In the genomic region with DNA sequence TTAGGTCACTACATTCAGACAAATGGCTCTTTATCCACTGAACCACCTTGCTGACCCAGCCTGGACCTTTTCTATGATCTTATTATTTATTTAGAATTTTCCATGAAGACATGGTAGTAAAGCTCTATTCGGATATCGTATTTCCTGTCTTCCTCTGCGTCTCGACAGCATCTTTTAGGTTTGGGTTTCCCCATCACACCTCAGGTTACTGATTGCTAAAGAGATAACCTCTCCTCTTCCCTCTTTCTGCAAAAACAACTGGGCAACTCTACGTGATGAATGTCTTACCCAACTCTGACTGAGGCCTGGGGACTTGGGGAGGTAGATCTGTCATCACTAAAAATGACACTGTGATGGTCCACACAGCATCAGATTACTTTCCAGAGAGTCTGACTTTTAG, we compare ENCODE assay signal across 28 mouse cellular contexts.
DNase-seq lines count a peak whose midpoint lies in the region; ATAC-seq and TF ChIP-seq lines count a peak whose summit lies in the region.
"Had no signal": no experiment of that assay in that cellular context is flagged by ENCODE, and none has a peak within 500 bp of the region (broad histone marks: within the 10 kb centered on the region; RNA-seq: fewer than 3 reads in every experiment).

No protein-coding gene starts in this region.

- H3K36me3 ChIP-seq in forebrain, embryonic 10.5 days (replicated peaks): no peaks in the 10 kb centered on the region
- no peaks in the 10 kb centered on the region for H3K36me3 ChIP-seq in forebrain, postnatal 0 days (ENCODE audit: insufficient read depth)
- no peaks in the 10 kb centered on the region for H3K36me3 ChIP-seq in forebrain, embryonic 13.5 days (ENCODE audit: poor library complexity, severe bottlenecking)
- no peaks in the 10 kb centered on the region for H3K36me3 ChIP-seq in hindbrain, postnatal 0 days (ENCODE audit: insufficient read depth, low read length)
- H3K36me3 ChIP-seq: hindbrain, embryonic 12.5 days; limb, embryonic 13.5 days; liver, embryonic 12.5 days; midbrain, embryonic 12.5 days had no signal

- no peak for TF ChIP-seq CTCF in forebrain, postnatal 0 days (IDR thresholded peaks at IDR 0.05; ENCODE audit: low read depth)
- TF ChIP-seq CTCF in hindbrain, postnatal 0 days (IDR thresholded peaks at IDR 0.05; ENCODE audit: low read depth): no peak

- DNase-seq in forebrain, embryonic 10.5 days (ENCODE audit: extremely low spot score, low spot score): no peak
- no peak for DNase-seq in forebrain, postnatal 0 days
- DNase-seq in CD4-positive, CD25-positive, alpha-beta regulatory T cell, adult 2 months (ENCODE audit: low read depth, low spot score): peak; percentile 59
- DNase-seq in naive thymus-derived CD4-positive, alpha-beta T cell, adult 2 months (ENCODE audit: low read depth): peak; percentile 38
- no peak for DNase-seq in retina, embryonic 14.5 days (ENCODE audit: low spot score)
- DNase-seq in hindbrain, postnatal 0 days (ENCODE audit: low spot score): no peak
- DNase-seq: adrenal gland, adult 8-10 months; cerebellum, adult 2 months; cerebellum, postnatal 14 days; gastrocnemius, adult 2 months; gastrocnemius, postnatal 36 days; heart, adult 18-20 months; heart, postnatal 36 days; kidney, adult 11 months; kidney, postnatal 25 days; liver, postnatal 0 days; lung, postnatal 4 days; right cerebral cortex, postnatal 14 days; thymus, postnatal 14 days had no signal

- peaks cover 3% of the 10 kb centered on the region; the same call in 1 of the 2 replicates for H3K9me3 ChIP-seq in forebrain, embryonic 10.5 days
- H3K9me3 ChIP-seq in forebrain, postnatal 0 days (ENCODE audit: low read length): no peaks in the 10 kb centered on the region
- no peaks in the 10 kb centered on the region for H3K9me3 ChIP-seq in forebrain, embryonic 13.5 days (replicated peaks)
- H3K9me3 ChIP-seq in hindbrain, postnatal 0 days (ENCODE audit: low read length): no peaks in the 10 kb centered on the region
- H3K9me3 ChIP-seq: hindbrain, embryonic 12.5 days; limb, embryonic 13.5 days; liver, embryonic 12.5 days; megakaryocyte, embryonic 14.5 days had no signal

- H3K4me3 ChIP-seq in forebrain, embryonic 10.5 days: no peak overlapping the region
- no peak overlapping the region for H3K4me3 ChIP-seq in forebrain, postnatal 0 days (ENCODE audit: low read depth, low read length)
- no peak overlapping the region for H3K4me3 ChIP-seq in forebrain, embryonic 13.5 days
- no peak overlapping the region for H3K4me3 ChIP-seq in hindbrain, postnatal 0 days (ENCODE audit: low read length)
- H3K4me3 ChIP-seq: gastrocnemius, adult 2 months; hindbrain, embryonic 12.5 days; layer of hippocampus, adult 2 months; limb, embryonic 13.5 days; liver, embryonic 12.5 days; megakaryocyte, embryonic 14.5 days; midbrain, embryonic 12.5 days had no signal

- H3K9ac ChIP-seq in forebrain, postnatal 0 days: no peak overlapping the region
- no peak overlapping the region for H3K9ac ChIP-seq in forebrain, embryonic 13.5 days
- no peak overlapping the region for H3K9ac ChIP-seq in hindbrain, postnatal 0 days (replicated peaks; ENCODE audit: low read length)
- H3K9ac ChIP-seq: hindbrain, embryonic 12.5 days; limb, embryonic 13.5 days; liver, embryonic 12.5 days; liver, postnatal 0 days; midbrain, embryonic 12.5 days had no signal

- H3K27me3 ChIP-seq in forebrain, embryonic 10.5 days (ENCODE audit: poor library complexity, severe bottlenecking): peaks cover 3% of the 10 kb centered on the region; the same call in 1 of the 2 replicates
- no peaks in the 10 kb centered on the region for H3K27me3 ChIP-seq in forebrain, postnatal 0 days (ENCODE audit: insufficient read depth, low read length)
- no peaks in the 10 kb centered on the region for H3K27me3 ChIP-seq in forebrain, embryonic 13.5 days
- no peaks in the 10 kb centered on the region for H3K27me3 ChIP-seq in hindbrain, postnatal 0 days (ENCODE audit: insufficient read depth, low read length)

- H3K4me2 ChIP-seq in forebrain, postnatal 0 days (ENCODE audit: low read depth): no peak overlapping the region
- H3K4me2 ChIP-seq in forebrain, embryonic 13.5 days: no peak overlapping the region
- H3K4me2 ChIP-seq in hindbrain, postnatal 0 days (ENCODE audit: low read depth, low read length): no peak overlapping the region
- H3K4me2 ChIP-seq: heart, embryonic 11.5 days; hindbrain, embryonic 12.5 days; limb, embryonic 13.5 days; liver, embryonic 12.5 days; midbrain, embryonic 12.5 days had no signal

- ATAC-seq in forebrain, postnatal 0 days: no peak
- no peak for ATAC-seq in forebrain, embryonic 13.5 days
- ATAC-seq in hindbrain, postnatal 0 days: no peak
- ATAC-seq: liver, embryonic 12.5 days; liver, postnatal 0 days; lung, postnatal 0 days had no signal

- whole genome bisulfite sequencing in forebrain, embryonic 10.5 days: 76% methylated on average over 5 of the region's 5 CpGs
- WGBS in forebrain, postnatal 0 days: 83% methylated on average over 5 of the region's 5 CpGs
- WGBS in forebrain, embryonic 13.5 days: 87% methylated on average over 5 of the region's 5 CpGs
- WGBS in hindbrain, postnatal 0 days: 85% methylated on average over 5 of the region's 5 CpGs

- H3K4me1 ChIP-seq in forebrain, embryonic 10.5 days: peaks cover 35% of the 10 kb centered on the region
- no peaks in the 10 kb centered on the region for H3K4me1 ChIP-seq in forebrain, postnatal 0 days (ENCODE audit: insufficient read depth)
- peaks cover 24% of the 10 kb centered on the region for H3K4me1 ChIP-seq in forebrain, embryonic 13.5 days
- no peaks in the 10 kb centered on the region for H3K4me1 ChIP-seq in hindbrain, postnatal 0 days (ENCODE audit: insufficient read depth, low read length)
- H3K4me1 ChIP-seq: liver, embryonic 12.5 days; megakaryocyte, embryonic 14.5 days had no signal

- peak overlapping the region; percentile 75 for H3K27ac ChIP-seq in forebrain, embryonic 10.5 days
- no peak overlapping the region for H3K27ac ChIP-seq in forebrain, postnatal 0 days (ENCODE audit: low read depth, low read length)
- peak overlapping the region; percentile 79 for H3K27ac ChIP-seq in forebrain, embryonic 13.5 days
- no peak overlapping the region for H3K27ac ChIP-seq in hindbrain, postnatal 0 days
- H3K27ac ChIP-seq: gastrocnemius, adult 2 months; hindbrain, embryonic 12.5 days; limb, embryonic 13.5 days; liver, embryonic 12.5 days had no signal

Comparison
In these comparisons a context has a peak if more than half of its experiments do, and no peak if none do; other contexts are left out.
1. H3K27ac ChIP-seq: peak in forebrain, embryonic 10.5 days (single experiment) and forebrain, embryonic 13.5 days (single experiment); none in forebrain, postnatal 0 days (single experiment) and hindbrain, postnatal 0 days (single experiment).
2. DNase-seq: peak in CD4-positive, CD25-positive, alpha-beta regulatory T cell, adult 2 months (single experiment) and naive thymus-derived CD4-positive, alpha-beta T cell, adult 2 months (single experiment); none in forebrain, embryonic 10.5 days (single experiment), forebrain, postnatal 0 days (single experiment), retina, embryonic 14.5 days (single experiment) and hindbrain, postnatal 0 days (single experiment).